Mouse (Mus musculus) hindbrain, embryonic 12.5 days (tissue): ENCODE results near the gene Rnf19b. TPM values are rescaled to one million over a fixed set of nuclear protein-coding genes. Genes with fewer than 3 reads are reported as not detected.

Experiments
- ATAC-seq: fragments of 200-750 bp; cut with Nextera tagmentation; 2 replicates; pipeline ENCODE4 v1.8.0; 2017; ENCODE audit warnings: moderate TSS enrichment; ENCODE audit not compliant: low FRiP score
- H3K27ac ChIP-seq: fragments of 300-500 bp; sonication (generic); 2 replicates; pipeline ENCODE4 v1.5.1; 2016; ENCODE audit warnings: mild to moderate bottlenecking
- H3K27me3 ChIP-seq: fragments of 300-500 bp; sonication (generic); 2 replicates; pipeline ENCODE4 v1.6.1; 2016; ENCODE audit warnings: mild to moderate bottlenecking
- H3K36me3 ChIP-seq: fragments of 300-500 bp; sonication (generic); 2 replicates; pipeline ENCODE4 v1.6.1; 2016; ENCODE audit warnings: mild to moderate bottlenecking
- H3K4me1 ChIP-seq: fragments of 300-500 bp; sonication (generic); 2 replicates; pipeline ENCODE4 v1.6.1; 2016
- H3K4me2 ChIP-seq: fragments of 300-500 bp; sonication (generic); replicated peaks from 2 replicates; pipeline ENCODE4 v1.6.1; 2016; ENCODE audit warnings: mild to moderate bottlenecking
- H3K4me3 ChIP-seq: fragments of 300-500 bp; sonication (generic); 2 replicates; pipeline ENCODE4 v1.5.1; 2016; ENCODE audit warnings: mild to moderate bottlenecking
- H3K9ac ChIP-seq: fragments of 300-500 bp; sonication (generic); 2 replicates; pipeline ENCODE4 v1.6.1; 2016; ENCODE audit warnings: mild to moderate bottlenecking, moderate library complexity
- H3K9me3 ChIP-seq: fragments of 300-500 bp; sonication (generic); replicated peaks from 2 replicates; pipeline ENCODE4 v1.6.1; 2016; ENCODE audit warnings: mild to moderate bottlenecking
- WGBS: fragments of 180-500 bp; shearing (Covaris S2); methylation state at CpG from one replicate; pipeline ENCODE4 v1.1.7; 2016; 5-methylcytosine and 5-hydroxymethylcytosine counted together
- polyA plus RNA-seq: library from polyadenylated mRNA; unstranded; fragments of >200 nt; fragmentation: Nextera tagmentation; extraction: Ambion mirVana; gene quantifications from 2 replicates; pipeline ENCODE4 v1.2.1, GENCODE M21; 2016

Rnf19b gene
- polyA plus RNA-seq, 1 experiment from 2014 or later: 17.7 TPM

GRCm38 (mm10) chr4:129087850-129088249 lies 29.8 kb downstream of the Rnf19b start:
- Histone ChIP-seq H3K4me2 (no peak overlapping the region), H3K9ac (no peak overlapping the region), H3K9me3 (no peaks in the 10 kb centered on the region), H3K27me3 (no peaks in the 10 kb centered on the region), H3K27ac (no peak overlapping the region), H3K4me3 (no peak overlapping the region), H3K4me1 (no peaks in the 10 kb centered on the region), H3K36me3 (peaks cover 11% of the 10 kb centered on the region)
- WGBS: 45% methylated on average over 5 of the region's 5 CpGs
- ATAC-seq: no peak

- Histone ChIP-seq H3K4me1 (no peaks in the 10 kb centered on the region), H3K4me2 (no peak overlapping the region), H3K9me3 (no peaks in the 10 kb centered on the region; the same call in 1 of the 2 replicates), H3K27me3 (no peaks in the 10 kb centered on the region), H3K36me3 (no peaks in the 10 kb centered on the region), H3K4me3 (no peak overlapping the region), H3K27ac (no peak overlapping the region), H3K9ac (no peak overlapping the region)
- 30% methylated on average over 15 of the region's 15 CpGs for WGBS
- no peak for ATAC-seq
Observed at GRCm38 (mm10) chr4:129095276-129095675, 37.2 kb downstream of the Rnf19b start.

- Histone ChIP-seq H3K4me1 (no peaks in the 10 kb centered on the region), H3K4me3 (no peak overlapping the region), H3K36me3 (no peaks in the 10 kb centered on the region), H3K4me2 (no peak overlapping the region), H3K27me3 (no peaks in the 10 kb centered on the region), H3K9ac (no peak overlapping the region), H3K9me3 (no peaks in the 10 kb centered on the region; the same call in 1 of the 2 replicates), H3K27ac (no peak overlapping the region)
- 77% methylated on average over 7 of the region's 7 CpGs for WGBS
- ATAC-seq: no peak
Observed at GRCm38 (mm10) chr4:129097006-129097405, 38.9 kb downstream of the Rnf19b start.

GRCm38 (mm10) chr4:129102133-129102829 lies 44.2 kb downstream of the Rnf19b start:
- H3K27me3 ChIP-seq: peaks cover 41% of the 10 kb centered on the region
- no peak overlapping the region for H3K4me2 ChIP-seq
- H3K4me3 ChIP-seq: no peak overlapping the region
- ATAC-seq: no peak
- H3K4me1 ChIP-seq: peaks cover 14% of the 10 kb centered on the region
- no peak overlapping the region for H3K9ac ChIP-seq
- WGBS: 82% methylated on average over 14 of the region's 14 CpGs
- H3K9me3 ChIP-seq: no peaks in the 10 kb centered on the region; the same call in 1 of the 2 replicates
- no peak overlapping the region for H3K27ac ChIP-seq
- H3K36me3 ChIP-seq: no peaks in the 10 kb centered on the region

GRCm38 (mm10) chr4:129105356-129105755 lies 47.3 kb downstream of the Rnf19b start, which contains the start of gene Tmem54:
TSS of gene Tmem54 (plus strand) at chr4:129105548.
- 2% methylated on average over 40 of the region's 40 CpGs for WGBS
- peaks cover 14% of the 10 kb centered on the region for H3K4me1 ChIP-seq
- H3K27me3 ChIP-seq: peaks cover 54% of the 10 kb centered on the region
- peak within 1 kb of the TSS; percentile 51 for H3K4me2 ChIP-seq
- H3K36me3 ChIP-seq: no peaks in the 10 kb centered on the region
- no peak for ATAC-seq
- no peaks in the 10 kb centered on the region for H3K9me3 ChIP-seq
- no peak within 1 kb of the TSS; the same call in 1 of the 2 replicates for H3K9ac ChIP-seq
- H3K27ac ChIP-seq: no peak within 1 kb of the TSS
- H3K4me3 ChIP-seq: peak within 1 kb of the TSS; percentile 28

GRCm38 (mm10) chr4:129106073-129106472 lies 48.0 kb downstream of the Rnf19b start:
- Histone ChIP-seq H3K4me3 (no peak overlapping the region), H3K4me2 (no peak overlapping the region), H3K4me1 (peaks cover 14% of the 10 kb centered on the region), H3K9me3 (no peaks in the 10 kb centered on the region), H3K36me3 (no peaks in the 10 kb centered on the region), H3K9ac (no peak overlapping the region), H3K27ac (no peak overlapping the region), H3K27me3 (peaks cover 54% of the 10 kb centered on the region)
- WGBS: 14% methylated on average over 9 of the region's 9 CpGs
- ATAC-seq: no peak

- ATAC-seq: no peak
Observed at GRCm38 (mm10) chr4:129107348-129107899, 49.4 kb downstream of the Rnf19b start.

GRCm38 (mm10) chr4:129108624-129109023 lies 50.6 kb downstream of the Rnf19b start:
- peaks cover 30% of the 10 kb centered on the region for H3K4me1 ChIP-seq
- H3K4me3 ChIP-seq: no peak overlapping the region
- no peaks in the 10 kb centered on the region for H3K36me3 ChIP-seq
- H3K27ac ChIP-seq: no peak overlapping the region
- no peak for ATAC-seq
- H3K27me3 ChIP-seq: peaks cover 48% of the 10 kb centered on the region
- no peak overlapping the region for H3K4me2 ChIP-seq
- no peak overlapping the region for H3K9ac ChIP-seq
- no peaks in the 10 kb centered on the region for H3K9me3 ChIP-seq
- 86% methylated on average over 7 of the region's 7 CpGs for WGBS

More at GRCm38 (mm10) chr4:129107348-129107899, 49.4 kb downstream of the Rnf19b start:
- no peak overlapping the region for H3K9ac ChIP-seq
- H3K27ac ChIP-seq: no peak overlapping the region
- no peak overlapping the region for H3K4me3 ChIP-seq
- 77% methylated on average over 10 of the region's 10 CpGs for WGBS
- H3K9me3 ChIP-seq: no peaks in the 10 kb centered on the region
- peaks cover 54% of the 10 kb centered on the region for H3K27me3 ChIP-seq
- H3K4me1 ChIP-seq: peaks cover 20% of the 10 kb centered on the region
- H3K4me2 ChIP-seq: no peak overlapping the region
- H3K36me3 ChIP-seq: no peaks in the 10 kb centered on the region

- Histone ChIP-seq H3K4me1 (peaks cover 38% of the 10 kb centered on the region), H3K27ac (no peak overlapping the region), H3K9ac (no peak overlapping the region), H3K36me3 (no peaks in the 10 kb centered on the region), H3K4me2 (no peak overlapping the region), H3K27me3 (peaks cover 26% of the 10 kb centered on the region), H3K9me3 (no peaks in the 10 kb centered on the region), H3K4me3 (no peak overlapping the region)
- 95% methylated on average over 6 of the region's 6 CpGs for WGBS
- ATAC-seq: no peak
Observed at GRCm38 (mm10) chr4:129110804-129111203, 52.7 kb downstream of the Rnf19b start.

- no peak for ATAC-seq
- peaks cover 36% of the 10 kb centered on the region for H3K4me1 ChIP-seq
- H3K36me3 ChIP-seq: no peaks in the 10 kb centered on the region
- H3K27me3 ChIP-seq: peaks cover 21% of the 10 kb centered on the region
- no peak overlapping the region for H3K4me2 ChIP-seq
- WGBS: 60% methylated on average over 11 of the region's 11 CpGs
- no peak overlapping the region for H3K4me3 ChIP-seq
- H3K9ac ChIP-seq: no peak overlapping the region
- no peaks in the 10 kb centered on the region for H3K9me3 ChIP-seq
- H3K27ac ChIP-seq: no peak overlapping the region
Observed at GRCm38 (mm10) chr4:129111350-129111749, 53.3 kb downstream of the Rnf19b start.

- 62% methylated on average over 12 of the region's 13 CpGs for WGBS
Observed at GRCm38 (mm10) chr4:129112231-129112630, 54.2 kb downstream of the Rnf19b start.

GRCm38 (mm10) chr4:129113083-129113988 lies 55.3 kb downstream of the Rnf19b start:
- Histone ChIP-seq H3K4me3 (no peak overlapping the region), H3K9ac (no peak overlapping the region; the same call in 1 of the 2 replicates), H3K9me3 (no peaks in the 10 kb centered on the region), H3K4me2 (0 out of 2 replicates have a peak overlapping the region, but pooled peaks have one; percentile 4), H3K4me1 (peaks cover 34% of the 10 kb centered on the region), H3K27me3 (peaks cover 6% of the 10 kb centered on the region), H3K36me3 (no peaks in the 10 kb centered on the region), H3K27ac (peak overlapping the region; percentile 57; the same call in 1 of the 2 replicates)
- whole genome bisulfite sequencing: 28% methylated on average over 28 of the region's 28 CpGs
- peak; percentile 90 for ATAC-seq

More at GRCm38 (mm10) chr4:129112231-129112630, 54.2 kb downstream of the Rnf19b start:
- Histone ChIP-seq H3K4me3 (no peak overlapping the region), H3K36me3 (no peaks in the 10 kb centered on the region), H3K4me1 (peaks cover 34% of the 10 kb centered on the region), H3K27me3 (peaks cover 14% of the 10 kb centered on the region), H3K9ac (0 out of 2 replicates have a peak overlapping the region, but pooled peaks have one; percentile 1), H3K4me2 (no peak overlapping the region; the same call in 1 of the 2 replicates), H3K27ac (0 out of 2 replicates have a peak overlapping the region, but pooled peaks have one; percentile 12), H3K9me3 (no peaks in the 10 kb centered on the region)
- ATAC-seq: no peak
